Mouse (Mus musculus) ovary, postnatal 14 days (tissue): ENCODE measurements around the gene Foxa1.
A peak's percentile ranks its signal among the peaks of the same experiment; 100 is the strongest.

Experiments used
- DNase-seq: peaks from one replicate; pipeline ENCODE4 v3.0.0; 2022; ENCODE audit warnings: low spot score

Foxa1 gene

GRCm38 (mm10) chr12:57541118-57541517, 5.6 kb downstream of the Foxa1 start:
- DNase-seq: no peak

GRCm38 (mm10) chr12:57539551-57539985, 7.1 kb downstream of the Foxa1 start:
- no peak for DNase-seq

- DNase-seq: no peak
Measured at GRCm38 (mm10) chr12:57538588-57539550, 7.8 kb downstream of the Foxa1 start.

- no peak for DNase-seq
Measured at GRCm38 (mm10) chr12:57537791-57538587, 8.7 kb downstream of the Foxa1 start.

- DNase-seq: no peak
Measured at GRCm38 (mm10) chr12:57536909-57537670, 9.6 kb downstream of the Foxa1 start.

GRCm38 (mm10) chr12:57536056-57536908, 10.4 kb downstream of the Foxa1 start:
- no peak for DNase-seq

- no peak for DNase-seq
Measured at GRCm38 (mm10) chr12:57534879-57535611, 11.7 kb downstream of the Foxa1 start.

- DNase-seq: no peak
Measured at GRCm38 (mm10) chr12:57534517-57534878, 12.2 kb downstream of the Foxa1 start.

GRCm38 (mm10) chr12:57530474-57530873, 16.2 kb downstream of the Foxa1 start:
- DNase-seq: no peak

GRCm38 (mm10) chr12:57528335-57528734, 18.4 kb downstream of the Foxa1 start:
- no peak for DNase-seq

- no peak for DNase-seq
Measured at GRCm38 (mm10) chr12:57515702-57516377, 30.9 kb downstream of the Foxa1 start.

- no peak for DNase-seq
Measured at GRCm38 (mm10) chr12:57514552-57514951, 32.2 kb downstream of the Foxa1 start.

- no peak for DNase-seq
Measured at GRCm38 (mm10) chr12:57511560-57511959, 35.2 kb downstream of the Foxa1 start.

- no peak for DNase-seq
Measured at GRCm38 (mm10) chr12:57511127-57511526, 35.6 kb downstream of the Foxa1 start.

GRCm38 (mm10) chr12:57509726-57510125, 37.0 kb downstream of the Foxa1 start:
- no peak for DNase-seq

- no peak for DNase-seq
Measured at GRCm38 (mm10) chr12:57508938-57509337, 37.8 kb downstream of the Foxa1 start.

- DNase-seq: no peak
Measured at GRCm38 (mm10) chr12:57505329-57505728, 41.4 kb downstream of the Foxa1 start.

GRCm38 (mm10) chr12:57500246-57500645, 46.5 kb downstream of the Foxa1 start:
- no peak for DNase-seq

GRCm38 (mm10) chr12:57496347-57497119, 50.2 kb downstream of the Foxa1 start:
- DNase-seq: peak; percentile 2
